10 mouse cellular contexts compared by ENCODE assay signal in the genomic region with DNA sequence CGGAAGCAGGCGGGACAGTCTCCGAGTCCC. TPM values are rescaled to one million over a fixed set of nuclear protein-coding genes. Genes with fewer than 3 reads are reported as not detected.
A peak's percentile ranks its signal among the peaks of the same experiment; 100 is the strongest.
DNase-seq lines count a peak whose midpoint lies in the region; ATAC-seq and TF ChIP-seq lines count a peak whose summit lies in the region.
"Had no signal": no experiment of that assay in that cellular context is flagged by ENCODE, and none has a peak within 500 bp of the region (broad histone marks: within the 10 kb centered on the region; RNA-seq: fewer than 3 reads in every experiment).

TSS of gene Lmx1a (plus strand) at position 6 of the 30 bp plus-strand sequence.

- H3K36me3 ChIP-seq in heart, embryonic 11.5 days (ENCODE audit: control insufficient read depth, insufficient read depth, low read length) = no peaks in the 10 kb centered on the region
- H3K36me3 ChIP-seq in E14TG2a.4 (ENCODE audit: insufficient read depth, low read length) = no peaks in the 10 kb centered on the region
- H3K36me3 ChIP-seq in forebrain, postnatal 0 days (ENCODE audit: insufficient read depth) = no peaks in the 10 kb centered on the region
- H3K36me3 ChIP-seq in liver, embryonic 14.5 days (replicated peaks; ENCODE audit: control insufficient read depth, insufficient read depth, low read depth) = no peaks in the 10 kb centered on the region

- no peak for ATAC-seq in heart, embryonic 11.5 days (replicated peaks; ENCODE audit: insufficient number of reproducible peaks, low FRiP score, low TSS enrichment)
- ATAC-seq in forebrain, postnatal 0 days = no peak
- no peak for ATAC-seq in liver, embryonic 14.5 days (ENCODE audit: insufficient read depth)

- H3K9ac ChIP-seq in heart, embryonic 11.5 days (ENCODE audit: low read depth, low read length) = peak within 1 kb of the TSS; percentile 39; the same call in 1 of the 2 replicates
- 0 out of 2 replicates have a peak within 1 kb of the TSS, but pooled peaks have one; percentile 10 for H3K9ac ChIP-seq in forebrain, postnatal 0 days
- H3K9ac ChIP-seq in liver, embryonic 14.5 days (replicated peaks) = no peak within 1 kb of the TSS

- 0% methylated on average over 3 of the region's 3 CpGs for WGBS in heart, embryonic 11.5 days (ENCODE audit: insufficient replicate concordance)
- 0% methylated on average over 3 of the region's 3 CpGs for WGBS in forebrain, postnatal 0 days
- WGBS in liver, embryonic 14.5 days (ENCODE audit: insufficient replicate concordance) = 3% methylated on average over 3 of the region's 3 CpGs

- no peak for TF ChIP-seq CTCF in E14TG2a.4 (conservative IDR thresholded peaks at IDR 0.05; ENCODE audit: low read length)
- no peak for TF ChIP-seq CTCF in forebrain, postnatal 0 days (IDR thresholded peaks at IDR 0.05; ENCODE audit: low read depth)
- TF ChIP-seq CTCF in liver, embryonic 14.5 days (IDR thresholded peaks at IDR 0.05; ENCODE audit: low read depth) = no peak

- H3K4me3 ChIP-seq in heart, embryonic 11.5 days (ENCODE audit: low read depth, low read length) = peak within 1 kb of the TSS; percentile 57
- peak within 1 kb of the TSS; percentile 81 for H3K4me3 ChIP-seq in E14TG2a.4 (replicated peaks; ENCODE audit: low read length)
- peak within 1 kb of the TSS; percentile 37 for H3K4me3 ChIP-seq in forebrain, postnatal 0 days (ENCODE audit: low read depth, low read length)
- peak within 1 kb of the TSS in 1 of 2 experiments; percentile 23; a peak in 2 of 4 replicates for H3K4me3 ChIP-seq in liver, embryonic 14.5 days (ENCODE audit: insufficient read depth in 1 of 2, low read depth in 2 of 2, low read length in 2 of 2)

- no peak for TF ChIP-seq EP300 in liver, embryonic 14.5 days (IDR thresholded peaks at IDR 0.05; ENCODE audit: low read depth)

- peaks cover 13% of the 10 kb centered on the region; the same call in 1 of the 2 replicates for H3K4me1 ChIP-seq in heart, embryonic 11.5 days (ENCODE audit: control insufficient read depth, insufficient read depth, low read length)
- H3K4me1 ChIP-seq in E14TG2a.4 (replicated peaks; ENCODE audit: low read depth, low read length) = peaks cover 32% of the 10 kb centered on the region
- H3K4me1 ChIP-seq in forebrain, postnatal 0 days (ENCODE audit: insufficient read depth) = no peaks in the 10 kb centered on the region
- no peaks in the 10 kb centered on the region for H3K4me1 ChIP-seq in liver, embryonic 14.5 days (replicated peaks; ENCODE audit: control insufficient read depth in 2 of 2, insufficient read depth in 2 of 2, low read length in 1 of 2)

- no peak for DNase-seq in heart, postnatal 25 days (ENCODE audit: low spot score)
- DNase-seq in forebrain, postnatal 0 days = no peak
- no peak for DNase-seq in liver, embryonic 14.5 days (ENCODE audit: low read depth in 3 of 3, low spot score in 3 of 3)
- no peak for DNase-seq in cerebellum, adult 9-10 months
- no peak for DNase-seq in urinary bladder, adult 2 months (ENCODE audit: low spot score)
- DNase-seq in retina, postnatal 1 day = no peak
- DNase-seq: B cell, adult 2 months had no signal

- H3K9me3 ChIP-seq in heart, embryonic 11.5 days (replicated peaks; ENCODE audit: control insufficient read depth, low read length) = no peaks in the 10 kb centered on the region
- H3K9me3 ChIP-seq in E14TG2a.4 (ENCODE audit: low read length) = peaks cover 7% of the 10 kb centered on the region; the same call in 1 of the 2 replicates
- peaks cover 6% of the 10 kb centered on the region; the same call in 1 of the 2 replicates for H3K9me3 ChIP-seq in forebrain, postnatal 0 days (ENCODE audit: low read length)
- no peaks in the 10 kb centered on the region for H3K9me3 ChIP-seq in liver, embryonic 14.5 days (ENCODE audit: control insufficient read depth, low read length)

- H3K27me3 ChIP-seq in heart, embryonic 11.5 days (ENCODE audit: control insufficient read depth, insufficient read depth, low read length) = peaks cover 76% of the 10 kb centered on the region
- H3K27me3 ChIP-seq in E14TG2a.4 (ENCODE audit: insufficient read depth, low read length) = peaks cover 83% of the 10 kb centered on the region
- peaks cover 70% of the 10 kb centered on the region for H3K27me3 ChIP-seq in forebrain, postnatal 0 days (ENCODE audit: insufficient read depth, low read length)
- peaks cover 70% of the 10 kb centered on the region for H3K27me3 ChIP-seq in liver, embryonic 14.5 days (ENCODE audit: control insufficient read depth, insufficient read depth, low read length)

- intact Hi-C loops in heart, postnatal 25 days (cut with DNase I) = no loop called here

- H3K4me2 ChIP-seq in heart, embryonic 11.5 days = peak within 1 kb of the TSS; percentile 94
- H3K4me2 ChIP-seq in forebrain, postnatal 0 days (ENCODE audit: low read depth) = peak within 1 kb of the TSS; percentile 58
- peak within 1 kb of the TSS; percentile 42 for H3K4me2 ChIP-seq in liver, embryonic 14.5 days (ENCODE audit: low read depth)

- no peak within 1 kb of the TSS for H3K27ac ChIP-seq in heart, embryonic 11.5 days (ENCODE audit: low read depth, low read length)
- no peak within 1 kb of the TSS for H3K27ac ChIP-seq in forebrain, postnatal 0 days (ENCODE audit: low read depth, low read length)
- H3K27ac ChIP-seq in liver, embryonic 14.5 days = no peak within 1 kb of the TSS

RNA-seq across cellular contexts. Expression of gene Lmx1a, which starts in this region (rescaled TPM):
- polyA plus RNA-seq in heart, embryonic 11.5 days (2014; fragmentation: Nextera tagmentation; extraction: Ambion mirVana) = 4.3 and 6.1 TPM in 2 replicates
- total RNA-seq in heart, postnatal 25 days (2021) = not detected
- total RNA-seq in forebrain, postnatal 0 days (2014; rRNA removed) = 1.2 and 5.2 TPM in 2 replicates
- polyA plus RNA-seq in forebrain, postnatal 0 days (2015; fragmentation: Nextera tagmentation; extraction: Ambion mirVana) = 0.54 and 1.5 TPM in 2 replicates
- polyA plus RNA-seq in liver, embryonic 14.5 days (2012; rRNA removed) = 0.06 and 0.08 TPM in 2 replicates
- polyA plus RNA-seq in liver, embryonic 14.5 days (2014; fragmentation: Nextera tagmentation; extraction: Ambion mirVana) = 0.08 and 0.11 TPM in 2 replicates
- 0.03 and 0.06 TPM in 2 replicates for polyA plus RNA-seq in urinary bladder, adult 2 months (2012; rRNA removed)
- total RNA-seq: common myeloid progenitor, adult 5-6 weeks had no signal

Comparison
In these comparisons a context has a peak if more than half of its experiments do, and no peak if none do; other contexts are left out.
1. H3K4me2 ChIP-seq: peak in every context shown above with its lines; median percentile 94 in heart, embryonic 11.5 days; 58 in forebrain, postnatal 0 days; 42 in liver, embryonic 14.5 days.